Mouse (Mus musculus): ENCODE data around the gene Gm15557.

DNA sequence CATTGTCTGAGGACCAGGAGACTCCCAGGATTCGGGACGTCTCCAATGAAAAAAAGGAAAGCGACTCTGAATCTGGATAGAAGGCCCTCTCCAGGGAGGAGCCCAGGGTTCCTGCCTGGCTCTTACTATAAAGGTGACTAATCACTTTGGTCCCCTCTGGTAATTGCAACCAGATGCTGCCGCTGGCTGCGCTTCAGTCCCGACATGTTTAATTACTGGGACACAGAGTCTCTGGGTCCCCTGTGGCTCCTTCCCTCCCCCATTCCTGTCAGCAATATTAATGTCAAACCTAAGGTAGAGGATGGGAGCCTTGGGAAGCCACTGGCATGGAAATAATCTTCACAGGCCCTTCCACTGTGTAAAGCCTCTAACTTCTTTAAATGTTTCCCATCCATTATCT, 8.8 kb downstream of the Gm15557 start:
- TF ChIP-seq USF1 (IDR thresholded peaks at IDR 0.05; ENCODE audit: low read depth) (no peak), POLR2AphosphoS2 (IDR thresholded peaks at IDR 0.05; ENCODE audit: insufficient read length, low read depth) (no peak), TCF3 (IDR thresholded peaks at IDR 0.05; ENCODE audit: insufficient read length, low read depth) (no peak), MYOG (IDR thresholded peaks at IDR 0.05; ENCODE audit: control insufficient read depth in 1 of 3, insufficient read depth in 1 of 3, insufficient read length in 2 of 3, low read depth in 2 of 3) (no peak)
